Mouse (Mus musculus) thymus, postnatal 36 days (tissue): ENCODE measurements around the gene Nxpe5.
A peak's percentile ranks its signal among the peaks of the same experiment; 100 is the strongest.

Experiments used
- DNase-seq, 2 experiments: peaks; one replicate each; pipeline ENCODE4 v3.0.0; 2022; ENCODE audit warnings: mixed read lengths in 2 of 2

Nxpe5 gene

DNA sequence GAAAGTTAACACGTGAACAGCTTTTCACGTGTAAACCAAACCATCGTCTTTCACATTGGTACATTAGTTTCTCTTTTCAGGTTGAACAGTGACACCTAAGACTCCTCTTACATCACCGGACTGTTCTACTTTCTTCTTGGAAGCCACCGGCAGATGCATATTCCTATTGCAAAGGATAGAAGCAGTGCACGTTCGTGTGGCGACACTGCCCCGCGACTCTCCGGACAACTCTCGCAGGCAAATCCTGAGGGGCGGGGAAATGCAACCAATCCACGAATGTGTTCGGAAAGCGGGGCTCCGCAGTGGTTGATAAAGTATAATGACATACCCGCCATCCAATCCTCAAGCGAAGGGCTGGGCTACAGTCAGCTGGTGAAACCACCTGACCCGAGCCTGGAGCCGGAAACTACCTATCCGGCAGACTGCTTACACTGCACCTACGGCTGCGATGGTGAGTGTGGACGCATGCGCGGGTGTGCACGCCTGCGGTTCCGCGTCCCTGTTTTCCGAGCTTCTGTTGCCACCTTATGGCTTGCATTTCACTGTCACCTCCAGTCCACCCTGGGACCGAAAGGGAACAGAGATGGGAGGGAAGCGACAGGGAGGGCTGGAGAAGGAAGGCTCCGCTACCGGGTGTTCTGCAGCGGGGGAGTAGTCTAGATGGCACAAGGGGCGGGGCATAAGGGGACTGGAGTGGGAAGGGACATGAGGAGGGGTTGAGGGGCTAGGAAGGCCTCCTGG lies 29.8 kb downstream of the Nxpe5 start, which contains the start of gene Lamtor4:
TSS of gene Lamtor4 (plus strand) at position 130 of the 741 bp plus-strand sequence.
- DNase-seq, result peak; percentile 86 to 92

DNA sequence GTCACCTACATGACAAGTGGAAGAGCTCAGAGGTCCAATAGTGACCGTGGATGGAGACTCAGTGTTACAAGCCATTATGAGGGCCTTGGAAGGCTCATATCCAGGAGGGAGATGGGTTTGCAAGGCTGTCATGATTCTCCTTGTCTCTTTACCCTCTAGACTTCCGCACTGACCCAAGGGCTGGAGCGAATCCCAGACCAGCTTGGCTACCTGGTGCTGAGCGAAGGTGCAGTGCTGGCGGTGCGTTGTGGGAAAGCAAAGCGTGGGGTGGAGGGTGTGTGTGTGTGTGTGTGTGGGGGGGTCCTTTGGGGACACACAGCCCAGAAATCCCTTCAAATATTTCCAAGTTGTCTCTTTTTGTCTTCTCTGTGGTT lies 30.4 kb downstream of the Nxpe5 start:
- DNase-seq, result no peak

DNA sequence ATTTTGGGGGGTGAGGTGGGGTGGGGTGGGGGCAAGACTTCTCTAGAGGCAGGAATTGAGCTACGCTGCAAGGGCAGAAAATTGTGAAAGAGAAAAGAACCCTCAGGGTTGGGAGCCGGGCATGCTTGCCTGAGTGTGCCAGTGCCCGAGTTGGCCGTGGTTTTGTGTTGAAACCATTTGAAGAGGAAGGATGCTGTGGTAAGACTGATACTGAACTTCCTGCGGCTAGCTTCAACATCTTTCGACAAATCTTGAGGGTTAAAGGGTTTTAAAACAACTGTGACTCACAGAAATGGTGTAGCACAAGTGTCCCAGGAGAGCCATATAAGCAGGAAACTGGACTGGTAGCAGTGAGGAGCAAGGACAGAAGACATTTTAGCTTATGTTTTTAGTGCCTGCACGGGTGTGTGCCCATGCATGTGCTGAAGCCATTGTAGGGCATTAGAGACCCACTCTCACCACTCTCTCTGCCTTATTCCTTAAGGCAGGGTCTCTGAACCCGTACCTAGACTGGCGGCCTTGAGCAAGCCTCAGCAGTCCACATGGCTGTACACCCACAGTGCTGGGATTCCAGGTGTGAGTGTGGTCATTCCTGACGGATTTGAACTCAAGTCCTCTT lies 31.4 kb downstream of the Nxpe5 start:
- DNase-seq, result peak; percentile 30

DNA sequence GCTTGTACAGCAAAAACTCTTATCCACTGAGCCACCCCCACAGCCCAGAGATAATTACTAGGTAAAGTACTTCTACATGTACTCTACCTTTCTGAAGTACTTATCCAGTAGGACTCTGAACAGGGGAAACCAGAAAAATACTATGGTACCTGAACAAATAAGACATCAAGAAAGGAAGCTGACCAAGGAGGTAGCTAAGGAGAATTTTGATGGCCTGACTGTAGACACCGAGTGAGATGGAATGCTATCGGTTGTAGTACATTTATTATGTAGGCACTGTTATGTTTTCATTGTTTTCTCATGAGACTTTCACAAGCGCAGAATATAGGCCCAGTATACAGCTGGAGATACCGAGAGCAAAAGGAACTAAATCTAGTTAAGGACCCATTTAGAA lies 31.9 kb downstream of the Nxpe5 start:
- no peak for DNase-seq

DNA sequence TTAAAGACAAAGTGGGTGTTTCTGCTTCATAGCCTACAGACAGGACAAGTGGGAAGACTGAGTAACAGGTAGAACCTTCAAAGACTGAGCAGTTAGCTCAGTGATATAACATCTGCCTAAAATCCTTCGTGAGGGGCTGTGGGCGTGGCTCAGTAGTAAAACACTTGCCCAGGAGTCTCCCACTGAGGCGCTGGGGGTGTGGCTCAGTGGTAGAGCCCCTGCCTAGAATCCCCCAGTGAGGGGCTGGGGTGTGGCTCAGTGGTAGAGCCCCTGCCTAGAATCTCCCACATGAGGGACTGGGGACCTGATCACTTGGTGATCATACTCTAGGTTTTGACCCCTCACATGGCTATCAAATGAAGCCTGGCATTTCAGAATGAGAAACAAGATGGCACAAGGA lies 32.4 kb downstream of the Nxpe5 start:
- DNase-seq, result no peak

DNA sequence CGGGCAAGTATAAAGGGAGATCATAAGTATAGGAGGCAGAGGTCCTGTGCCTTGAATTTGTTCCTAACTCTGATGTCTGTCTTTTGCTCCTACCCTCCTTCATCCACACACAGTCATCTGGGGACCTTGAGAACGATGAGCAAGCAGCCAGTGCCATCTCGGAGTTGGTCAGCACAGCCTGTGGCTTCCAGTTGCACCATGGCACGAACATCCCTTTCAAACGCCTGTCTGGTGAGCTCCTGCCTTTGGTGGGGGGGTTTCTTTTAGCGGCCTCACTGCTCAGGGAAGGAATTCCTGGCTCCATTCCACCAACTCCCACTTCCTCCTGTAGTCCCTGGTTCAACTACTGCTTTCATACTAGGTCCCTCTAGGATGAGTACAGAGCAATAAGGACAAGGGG lies 32.8 kb downstream of the Nxpe5 start:
- no peak for DNase-seq

DNA sequence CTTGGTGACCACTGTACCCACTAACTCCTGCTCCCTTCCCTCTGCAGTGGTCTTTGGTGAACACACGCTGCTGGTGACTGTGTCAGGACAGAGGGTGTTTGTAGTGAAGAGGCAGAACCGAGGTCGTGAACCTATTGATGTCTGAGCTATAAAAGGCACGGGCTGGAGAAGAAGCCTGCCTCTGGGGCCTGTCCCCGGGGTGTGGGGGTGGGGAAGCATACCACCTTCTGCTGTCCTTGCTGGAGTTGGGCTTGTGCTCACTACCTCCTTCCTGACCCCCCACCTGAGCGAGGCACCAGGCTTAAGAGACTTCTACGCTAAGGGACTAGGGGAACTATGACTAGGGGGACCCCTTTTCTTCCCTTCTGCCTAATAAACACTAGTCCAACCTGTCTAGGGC lies 33.3 kb downstream of the Nxpe5 start:
- no peak for DNase-seq

DNA sequence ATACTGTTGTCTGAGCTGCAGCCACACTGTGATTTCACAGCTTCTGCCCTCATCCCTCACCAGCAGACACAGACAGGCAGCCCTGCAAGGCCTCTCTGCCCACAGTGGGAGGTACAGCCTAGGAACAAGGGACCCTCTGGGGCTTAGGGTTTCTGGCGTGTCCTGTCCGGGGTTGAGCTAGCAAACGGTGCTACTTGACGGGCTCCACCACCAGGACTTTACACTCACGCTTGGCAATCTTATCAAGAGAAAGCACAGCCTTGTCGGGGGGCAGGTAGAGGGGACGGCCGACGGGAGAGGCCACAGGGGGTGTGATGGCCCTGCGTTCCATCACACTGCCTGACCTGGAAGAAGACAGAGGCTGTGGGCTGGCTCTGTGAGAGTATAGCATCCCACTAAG lies 34.4 kb downstream of the Nxpe5 start:
- no peak for DNase-seq

DNA sequence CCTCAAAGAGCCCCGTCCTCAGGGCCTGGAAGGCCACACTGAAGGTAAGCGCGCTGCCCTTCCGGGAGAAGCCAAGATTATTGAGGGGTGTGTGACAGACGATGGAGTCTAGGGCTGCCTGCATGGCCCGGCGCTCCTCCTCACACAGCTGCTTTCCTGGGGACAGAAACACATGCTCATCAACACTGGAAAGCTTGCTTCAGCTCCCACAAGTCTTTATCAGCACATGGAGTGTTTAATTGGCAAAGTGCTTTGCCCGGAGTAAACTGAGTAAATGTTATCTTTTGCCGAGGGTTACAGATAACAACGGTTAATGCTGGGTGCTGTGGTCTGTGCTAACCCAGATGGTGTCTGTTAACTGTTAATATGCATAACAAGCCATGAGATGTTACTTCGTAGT lies 35.1 kb downstream of the Nxpe5 start:
- DNase-seq, result no peak

DNA sequence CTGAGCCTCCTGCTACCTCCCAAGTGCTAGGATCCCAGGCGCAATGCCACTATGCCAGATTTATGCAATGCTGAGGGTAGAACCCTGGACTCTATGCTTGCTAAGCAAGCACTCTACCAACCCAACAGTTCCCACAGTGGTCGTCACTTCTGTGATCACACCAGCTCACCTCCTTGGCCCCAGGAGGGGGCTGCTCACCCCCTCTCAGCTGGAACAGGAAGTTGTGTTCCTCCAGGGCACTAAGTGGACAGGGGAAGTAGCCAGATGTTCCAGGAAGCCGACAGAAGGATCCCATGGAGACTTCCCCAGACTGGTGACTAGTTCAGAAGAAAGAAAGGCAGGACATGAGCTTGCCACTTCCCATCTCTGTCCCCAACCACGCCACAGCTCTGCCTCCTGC lies 36.3 kb downstream of the Nxpe5 start:
- DNase-seq, result no peak

DNA sequence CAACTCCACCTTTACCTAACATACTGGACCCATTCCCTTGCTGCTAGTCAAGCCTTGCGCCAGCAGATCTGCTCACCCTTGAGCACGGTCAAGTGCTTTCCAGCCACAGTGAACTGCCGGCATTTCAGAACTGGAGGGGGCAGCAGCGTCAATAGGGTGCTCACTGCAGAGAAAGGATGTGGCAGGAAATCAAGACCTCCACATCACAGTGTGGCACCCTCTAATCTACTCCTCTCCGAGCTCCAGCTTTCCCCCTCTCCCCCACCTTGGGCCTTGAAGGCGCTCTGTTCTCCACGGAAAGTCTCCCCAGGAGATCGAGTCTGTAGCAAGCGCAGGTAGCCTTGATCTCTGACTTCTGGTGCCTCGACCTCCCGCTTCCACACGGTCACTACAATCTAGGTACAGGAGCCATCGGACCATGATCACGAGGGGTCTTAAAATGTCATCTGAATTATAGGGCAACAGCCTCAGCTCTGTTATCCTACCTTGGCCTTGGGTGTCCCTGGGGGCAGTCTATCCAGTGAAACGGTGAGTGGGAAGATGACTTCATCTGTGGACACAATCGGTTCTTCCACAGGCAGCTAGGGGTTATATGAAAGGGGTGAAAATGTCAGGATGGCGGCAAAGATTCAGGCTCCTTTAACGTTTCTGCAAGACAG lies 37.0 kb downstream of the Nxpe5 start:
- peak in 1 of 2 experiments; percentile 31 for DNase-seq

DNA sequence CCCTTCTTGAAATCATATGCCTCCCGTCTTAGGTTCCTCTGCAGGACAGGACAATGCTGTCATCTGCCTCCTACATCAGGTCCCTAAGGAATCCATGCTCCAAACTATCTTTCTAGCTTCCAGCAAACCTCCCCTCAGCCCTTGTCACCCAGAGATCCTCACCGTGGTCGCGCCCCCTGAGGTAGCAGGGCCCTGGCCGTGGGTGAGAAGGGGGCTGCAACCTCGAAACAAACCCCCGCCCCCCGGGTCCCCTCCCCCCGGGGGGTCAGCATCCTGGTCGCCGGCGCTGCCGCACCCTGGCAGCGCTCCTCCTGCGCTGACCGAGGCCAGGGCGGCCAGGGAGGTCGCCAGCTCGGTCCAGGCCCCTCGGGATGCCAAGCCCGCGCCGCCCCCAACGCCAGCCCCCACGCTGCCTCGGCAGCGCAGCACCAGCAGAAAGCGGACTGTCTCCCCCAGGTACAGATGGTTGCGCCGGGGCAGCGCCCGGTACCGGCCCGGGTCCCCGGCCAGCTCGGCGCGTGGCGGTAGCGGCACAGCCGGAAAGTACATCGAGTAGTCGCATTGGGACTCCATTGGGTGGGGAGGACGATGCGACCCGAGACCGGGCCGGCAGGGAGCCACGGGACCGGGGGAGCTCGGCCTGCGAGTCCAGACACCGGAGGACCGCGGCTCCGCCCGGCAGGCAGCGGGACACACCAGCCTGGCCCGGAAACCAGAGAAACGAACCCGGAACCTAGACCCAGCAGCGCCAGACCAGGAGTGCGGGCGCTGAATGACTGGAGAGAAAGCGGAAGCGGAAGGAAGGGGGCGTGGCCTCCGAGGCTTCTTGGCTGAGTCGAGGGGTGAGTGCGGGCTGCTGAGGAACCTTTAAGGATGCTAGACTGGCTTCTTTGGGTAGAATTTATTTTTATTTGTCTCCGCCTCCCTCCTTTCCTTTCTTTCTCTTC lies 37.8 kb downstream of the Nxpe5 start, which contains the start of gene BC037034:
TSS of gene BC037034 (minus strand) at position 774 of the 947 bp plus-strand sequence.
- DNase-seq, result peak; percentile 90

DNA sequence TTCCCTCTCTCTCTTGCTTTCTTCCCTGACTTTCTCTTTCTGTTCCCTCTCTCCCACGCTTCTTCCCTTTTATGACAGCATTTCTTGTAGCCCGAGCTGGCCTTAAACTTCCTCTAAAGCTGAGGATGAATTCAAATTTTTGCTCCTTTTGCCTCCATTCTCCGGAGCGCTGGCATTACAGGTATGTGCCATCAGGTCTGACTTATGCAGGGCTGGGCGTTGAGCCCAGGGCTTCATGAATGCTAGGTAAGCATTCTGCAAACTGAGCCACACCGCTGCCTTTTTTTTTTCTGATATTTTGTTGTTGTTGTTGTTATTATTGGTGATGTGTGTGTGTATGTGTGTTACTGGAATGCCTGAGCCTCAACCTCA lies 38.5 kb downstream of the Nxpe5 start:
- no peak for DNase-seq

DNA sequence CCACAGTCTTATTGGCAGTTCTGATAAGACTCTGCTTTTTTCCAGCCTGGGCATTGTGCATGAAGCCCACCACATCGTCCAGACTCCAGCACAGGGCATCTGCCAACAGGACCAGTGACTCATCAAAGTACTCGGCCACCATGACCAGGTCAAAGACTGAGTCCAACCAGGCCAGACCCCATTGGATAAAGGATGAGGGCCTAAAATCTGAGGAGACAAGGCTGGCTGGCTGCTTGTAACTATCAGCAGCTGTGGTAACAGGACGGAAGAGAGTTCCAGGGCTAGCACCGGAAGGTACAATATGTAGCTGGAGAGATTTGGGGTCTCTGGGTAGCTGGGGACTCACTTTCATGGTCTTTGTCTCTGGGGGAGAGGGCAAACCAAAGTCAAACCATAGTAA lies 40.0 kb downstream of the Nxpe5 start:
- no peak for DNase-seq

DNA sequence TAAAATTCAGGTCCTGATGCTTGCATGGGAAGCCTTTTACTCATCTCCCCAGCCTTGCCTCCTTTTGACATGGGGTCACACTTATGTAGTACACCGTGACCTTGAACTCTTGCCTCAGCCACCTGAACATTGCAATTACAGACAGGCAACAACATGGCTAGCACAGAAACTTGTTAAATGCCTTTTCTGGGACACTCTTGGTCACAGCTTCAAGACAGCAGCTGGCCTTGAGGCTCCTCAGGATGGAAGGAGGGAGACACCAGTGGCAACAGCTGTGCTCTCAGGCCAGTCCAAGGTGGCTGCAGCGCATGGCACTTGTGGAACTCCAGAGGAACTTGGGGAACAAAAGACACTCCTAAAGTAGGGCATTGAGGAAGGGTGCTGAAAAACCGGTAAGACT lies 41.4 kb downstream of the Nxpe5 start:
- no peak for DNase-seq

DNA sequence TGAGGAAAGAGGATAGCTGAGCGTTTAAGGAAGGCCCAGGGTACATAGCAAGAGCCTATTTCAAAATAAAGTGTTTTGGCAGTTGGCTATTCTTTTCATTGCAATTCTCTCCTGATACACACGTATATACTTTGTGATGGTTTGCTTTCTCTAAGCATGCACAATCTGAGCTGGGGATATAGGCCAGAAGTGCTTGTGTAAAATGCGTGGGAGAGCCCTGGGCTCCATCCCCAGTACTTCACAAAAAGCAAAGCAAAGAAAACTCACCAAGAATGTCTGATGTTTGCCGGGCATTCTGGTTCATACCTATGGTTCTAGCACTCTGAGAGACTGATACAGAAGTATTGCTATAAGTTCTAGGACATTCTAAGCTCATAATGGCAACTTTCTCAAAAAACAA lies 43.3 kb downstream of the Nxpe5 start:
- DNase-seq, result no peak

DNA sequence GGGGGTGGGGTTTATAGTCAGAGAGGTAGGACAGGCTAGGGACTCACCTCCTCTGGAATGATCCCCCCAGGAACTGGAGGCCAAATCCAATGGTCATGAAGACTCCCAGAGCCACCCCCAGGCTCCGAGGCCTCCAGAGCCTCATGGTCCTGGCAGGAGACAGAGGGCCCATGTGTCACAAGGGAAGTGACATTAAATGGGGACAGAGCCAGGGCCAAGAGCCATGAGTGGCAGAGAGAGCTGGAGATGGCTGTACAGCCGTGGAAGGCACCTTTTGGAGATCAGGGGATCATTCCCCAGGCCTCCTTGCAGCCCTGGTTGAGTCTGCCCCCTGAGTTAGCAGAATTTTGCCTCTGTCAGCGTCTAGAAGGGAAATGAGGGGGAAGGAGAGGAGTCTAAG lies 45.5 kb downstream of the Nxpe5 start:
- no peak for DNase-seq

DNA sequence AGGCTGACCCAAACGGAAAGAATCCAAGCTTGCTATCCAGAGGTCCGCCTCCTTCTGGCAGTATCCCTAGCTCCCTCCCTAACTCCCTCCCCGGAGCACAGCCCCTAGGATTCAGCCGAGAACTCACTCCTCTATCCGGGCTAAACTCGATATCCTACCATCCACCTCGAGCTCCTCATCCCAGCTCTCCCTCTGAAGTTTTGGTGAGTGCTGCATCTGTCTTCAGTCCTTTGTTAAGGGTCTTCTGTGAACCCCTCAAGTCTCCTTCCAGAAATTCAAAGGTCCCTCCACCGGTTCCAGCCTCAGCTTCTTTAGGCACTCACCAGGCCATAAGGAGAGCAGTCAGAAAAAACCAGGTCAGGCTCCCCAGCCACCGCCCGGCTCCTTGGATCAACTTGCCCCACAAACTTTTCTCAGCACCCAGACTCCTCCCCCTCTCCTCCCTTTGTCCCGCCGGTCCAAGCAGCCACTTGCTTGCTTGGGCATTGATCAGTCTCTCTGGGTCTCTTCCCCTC lies 46.8 kb downstream of the Nxpe5 start, which contains the start of gene Gal3st4:
TSS of gene Gal3st4 (minus strand) at position 432 of the 515 bp plus-strand sequence.
- no peak for DNase-seq

DNA sequence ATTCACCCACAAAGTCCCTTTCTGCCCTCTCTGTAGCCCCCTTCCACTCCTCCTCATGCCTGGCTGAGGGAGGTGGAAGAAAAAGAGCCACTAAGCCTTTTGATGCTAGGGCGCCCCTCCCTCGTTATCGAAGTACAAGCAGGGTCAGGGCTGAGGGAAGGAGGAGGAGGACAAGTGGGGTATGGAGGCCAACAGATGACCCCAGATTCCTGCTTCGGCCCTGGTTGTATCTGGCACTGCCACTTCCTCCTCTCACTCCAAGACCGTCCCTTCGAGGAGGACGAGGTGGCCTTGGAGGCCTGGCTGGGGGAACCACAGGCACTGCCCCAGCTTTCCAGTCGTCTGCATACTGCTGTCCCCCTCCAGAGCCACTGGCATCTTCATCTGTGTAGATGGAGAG lies 48.5 kb downstream of the Nxpe5 start:
- DNase-seq, result no peak

DNA sequence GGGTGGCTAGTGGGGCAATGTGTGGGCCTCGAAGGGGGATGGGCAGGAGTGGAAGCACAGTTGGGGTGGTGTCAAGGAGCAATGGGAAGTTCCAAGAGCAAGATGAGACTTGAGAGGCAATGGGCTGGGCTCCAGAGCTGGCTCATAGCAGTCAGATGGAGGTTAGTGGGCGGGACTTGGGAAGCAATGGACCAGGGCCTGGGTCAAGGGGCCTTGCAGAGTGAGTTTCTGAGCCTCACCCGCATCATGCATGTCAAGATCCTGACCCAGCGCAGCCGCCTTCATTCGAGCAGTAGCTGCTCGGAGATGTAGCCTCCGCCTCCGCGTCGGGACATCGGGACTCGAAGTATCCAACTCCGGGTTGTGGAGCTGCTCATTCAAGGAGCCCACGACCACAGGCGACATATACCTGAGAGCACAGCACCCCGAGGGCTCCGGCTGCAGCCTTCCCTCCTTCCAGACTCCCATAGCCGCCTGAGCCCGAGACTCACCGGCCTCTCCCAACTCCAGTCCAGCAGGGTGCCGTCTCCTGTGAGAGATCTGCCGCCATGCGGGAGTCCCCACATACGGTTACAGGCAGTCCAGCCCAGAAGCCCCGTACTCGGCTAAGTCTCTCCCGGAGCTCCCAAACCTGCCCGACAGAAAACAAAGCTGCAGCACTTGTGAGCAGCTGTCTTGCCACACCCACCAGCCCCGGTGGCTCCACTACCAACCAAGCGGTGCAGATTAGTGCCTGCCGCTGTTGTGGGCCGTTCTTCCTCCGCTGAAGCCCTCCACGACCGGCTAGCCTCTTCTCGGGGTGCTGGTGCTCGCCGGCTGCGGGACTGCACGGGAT lies 49.7 kb downstream of the Nxpe5 start:
- no peak for DNase-seq

DNA sequence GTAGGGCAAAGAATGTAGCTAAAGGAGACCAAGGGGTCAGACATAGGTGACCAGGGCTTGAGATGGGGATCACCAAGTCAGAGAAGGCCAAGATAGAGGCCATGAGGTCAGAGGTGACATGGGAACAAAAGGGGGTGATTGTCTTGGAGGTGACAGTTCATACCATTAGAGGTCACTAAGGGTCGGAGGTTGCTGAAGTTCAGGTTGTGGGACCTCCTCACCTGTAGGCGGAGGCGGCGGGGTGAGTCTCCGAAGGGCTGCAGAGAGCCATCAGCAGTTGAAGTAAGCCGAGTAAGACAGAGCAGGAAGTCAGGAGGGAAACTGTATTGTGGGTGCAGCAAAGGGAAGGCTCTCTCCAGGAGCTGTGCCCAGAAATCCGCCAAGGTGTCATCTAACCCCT lies 52.3 kb downstream of the Nxpe5 start:
- no peak for DNase-seq
